Mouse (Mus musculus) lung, postnatal 0 days (tissue): Measurements from ENCODE around the gene Hc.

ENCODE experiments used
- CTCF ChIP-seq: IDR thresholded peaks from 2 replicates; pipeline ENCODE4 v1.5.1; 2016; ENCODE audit warnings: antibody characterized with exemption, mild to moderate bottlenecking
- EP300 ChIP-seq: IDR thresholded peaks from 2 replicates; pipeline ENCODE4 v1.6.1; 2016; ENCODE audit warnings: antibody characterized with exemption, mild to moderate bottlenecking, control low read depth

- TF ChIP-seq CTCF (no peak), EP300 (no peak)
Observed at GRCm38 (mm10) chr2:34960466-34960865, 100.8 kb downstream of the Hc start.
